Mouse (Mus musculus): Measurements from ENCODE around the gene Gse1.
A peak's percentile ranks its signal among the peaks of the same experiment; 100 is the strongest.

Gse1 gene

DNA sequence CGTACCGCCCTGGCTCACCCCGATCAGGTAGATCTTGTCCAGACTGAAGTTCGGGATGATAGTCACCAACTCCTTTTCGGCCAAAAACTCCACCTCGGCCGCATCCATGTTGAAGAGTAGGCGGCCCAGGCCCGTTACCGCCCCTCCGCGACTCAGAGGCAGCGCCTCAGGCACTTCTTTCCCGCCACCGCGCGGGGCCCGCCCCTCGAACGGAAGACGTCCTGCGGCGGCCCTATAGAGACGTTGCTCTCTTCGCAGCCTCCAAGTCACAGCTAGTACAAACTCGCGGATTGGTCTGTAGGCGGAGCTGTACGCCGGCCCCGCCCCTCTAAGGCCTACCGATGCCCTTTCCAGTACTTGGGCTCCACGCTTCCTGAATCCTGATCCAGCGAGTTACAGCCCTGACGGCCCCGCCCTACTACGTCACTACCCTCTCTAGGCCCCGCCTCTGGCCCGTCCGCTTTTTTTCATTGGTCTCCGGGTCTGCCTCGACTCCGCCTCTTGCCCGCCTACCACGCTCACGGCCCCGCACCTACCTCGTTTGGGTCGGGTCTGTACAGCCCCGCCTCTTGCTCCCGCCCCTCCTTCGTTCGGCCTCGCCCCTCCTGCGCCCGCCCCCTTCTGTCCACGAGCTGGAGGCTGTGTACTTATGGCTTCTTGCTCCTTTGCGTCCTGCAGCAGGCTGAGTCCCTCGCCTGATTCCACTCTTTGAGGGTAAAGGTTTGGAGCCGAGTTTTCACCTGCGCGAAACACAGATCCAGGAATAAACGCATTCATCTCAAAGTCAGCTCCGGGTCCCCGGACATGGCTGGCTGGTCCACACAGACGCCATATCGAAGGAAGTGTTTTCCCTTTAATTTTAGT is 360.9 kb downstream of the Gse1 start, which contains the start of gene Gins2:
Gene Gins2 (minus strand): TSS at position 397 of the 864 bp plus-strand sequence.
- DNase-seq = peak; percentile 100

GRCm38 (mm10) chr8:120589921-120590320 is 361.7 kb downstream of the Gse1 start:
- DNase-seq = no peak

- peak in 1 of 2 experiments; percentile 42 for DNase-seq
Observed at GRCm38 (mm10) chr8:120591587-120592292, 363.5 kb downstream of the Gse1 start.

GRCm38 (mm10) chr8:120594571-120594970 is 366.3 kb downstream of the Gse1 start:
- DNase-seq = no peak

- DNase-seq = peak in 1 of 2 experiments; percentile 49
Observed at GRCm38 (mm10) chr8:120595963-120596362, 367.7 kb downstream of the Gse1 start.

GRCm38 (mm10) chr8:120598579-120598978 is 370.3 kb downstream of the Gse1 start:
- DNase-seq = no peak

- peak; percentile 77 to 82 for DNase-seq
Observed at GRCm38 (mm10) chr8:120599504-120599903, 371.2 kb downstream of the Gse1 start.

DNA sequence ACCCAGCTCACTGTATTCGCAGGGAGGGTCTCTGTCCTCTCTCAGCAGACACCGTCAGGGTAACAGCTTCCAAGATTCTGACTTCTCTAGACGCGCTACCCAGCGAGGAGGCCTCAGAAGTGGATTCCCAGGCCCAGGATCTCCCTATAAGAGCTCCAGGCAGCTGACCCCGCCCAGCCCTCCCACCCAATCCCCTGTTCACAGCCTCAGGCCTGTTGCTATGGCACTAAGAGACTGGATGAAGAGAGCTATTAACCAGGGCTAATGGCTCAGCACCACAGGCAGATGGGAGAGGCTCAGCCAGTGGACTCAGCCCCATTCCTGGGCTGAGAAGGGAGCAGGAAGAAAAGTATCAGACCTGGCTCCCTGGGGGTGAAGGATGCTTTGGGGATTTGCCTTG is 374.4 kb downstream of the Gse1 start:
- DNase-seq = no peak

DNA sequence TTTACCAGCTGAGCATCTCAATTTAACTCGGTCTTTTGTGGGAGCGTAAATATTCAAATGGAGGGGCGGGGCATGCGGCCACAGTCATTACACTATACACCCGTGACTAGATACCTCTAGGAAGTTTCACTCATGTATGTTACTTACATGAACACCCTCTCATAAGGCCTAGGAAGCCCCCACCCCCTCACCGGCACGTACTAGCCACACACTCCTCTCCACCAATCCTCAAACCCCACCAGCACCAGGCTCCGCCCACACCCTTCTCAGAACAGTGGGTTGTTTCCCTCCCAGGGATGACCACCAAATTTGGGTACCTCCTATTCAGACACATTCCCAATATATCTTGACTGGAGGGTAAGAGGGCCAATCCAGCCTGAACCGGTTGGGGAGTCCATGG is 379.2 kb downstream of the Gse1 start:
- no peak for DNase-seq

GRCm38 (mm10) chr8:120607885-120608284 is 379.6 kb downstream of the Gse1 start:
- peak; percentile 67 to 73 for DNase-seq

DNA sequence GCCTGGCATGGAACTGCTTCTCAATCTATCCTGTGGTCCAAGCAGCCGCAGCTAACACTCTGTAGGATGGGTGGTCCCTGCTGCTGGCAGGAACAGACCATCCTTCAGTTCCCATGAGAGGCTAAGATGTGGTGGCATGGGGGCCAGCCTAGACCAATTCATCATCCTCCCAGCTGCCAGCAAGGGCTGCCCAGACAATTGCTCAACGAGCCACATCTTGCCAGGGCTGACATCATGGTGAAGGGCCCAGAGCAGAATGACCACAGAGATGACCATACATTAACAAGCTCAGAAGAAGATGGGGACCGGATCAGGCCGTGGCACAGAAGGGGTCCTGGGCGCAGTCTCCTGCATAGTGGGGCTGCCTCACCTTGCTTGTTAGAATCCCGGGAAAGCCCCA is 382.6 kb downstream of the Gse1 start:
- DNase-seq = no peak

DNA sequence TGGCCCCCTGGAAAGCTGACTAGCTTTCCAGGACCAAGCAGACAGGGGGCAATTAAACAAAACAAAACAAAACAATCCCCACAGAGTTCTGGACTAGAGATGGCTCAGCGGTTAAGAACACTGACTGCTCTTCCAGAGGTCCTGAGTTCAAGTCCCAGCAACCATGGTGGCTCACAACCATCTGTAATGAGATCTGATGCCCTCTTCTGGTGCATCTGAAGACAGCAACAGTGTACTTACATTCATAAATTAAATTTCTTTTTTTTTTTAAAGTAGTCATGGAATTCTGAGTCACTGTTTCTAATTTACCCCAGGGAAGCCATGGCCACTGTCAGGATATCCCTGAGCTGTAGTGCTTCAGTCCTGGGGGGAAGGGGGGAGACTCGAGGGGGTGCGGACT is 386.2 kb downstream of the Gse1 start:
- no peak for DNase-seq

DNA sequence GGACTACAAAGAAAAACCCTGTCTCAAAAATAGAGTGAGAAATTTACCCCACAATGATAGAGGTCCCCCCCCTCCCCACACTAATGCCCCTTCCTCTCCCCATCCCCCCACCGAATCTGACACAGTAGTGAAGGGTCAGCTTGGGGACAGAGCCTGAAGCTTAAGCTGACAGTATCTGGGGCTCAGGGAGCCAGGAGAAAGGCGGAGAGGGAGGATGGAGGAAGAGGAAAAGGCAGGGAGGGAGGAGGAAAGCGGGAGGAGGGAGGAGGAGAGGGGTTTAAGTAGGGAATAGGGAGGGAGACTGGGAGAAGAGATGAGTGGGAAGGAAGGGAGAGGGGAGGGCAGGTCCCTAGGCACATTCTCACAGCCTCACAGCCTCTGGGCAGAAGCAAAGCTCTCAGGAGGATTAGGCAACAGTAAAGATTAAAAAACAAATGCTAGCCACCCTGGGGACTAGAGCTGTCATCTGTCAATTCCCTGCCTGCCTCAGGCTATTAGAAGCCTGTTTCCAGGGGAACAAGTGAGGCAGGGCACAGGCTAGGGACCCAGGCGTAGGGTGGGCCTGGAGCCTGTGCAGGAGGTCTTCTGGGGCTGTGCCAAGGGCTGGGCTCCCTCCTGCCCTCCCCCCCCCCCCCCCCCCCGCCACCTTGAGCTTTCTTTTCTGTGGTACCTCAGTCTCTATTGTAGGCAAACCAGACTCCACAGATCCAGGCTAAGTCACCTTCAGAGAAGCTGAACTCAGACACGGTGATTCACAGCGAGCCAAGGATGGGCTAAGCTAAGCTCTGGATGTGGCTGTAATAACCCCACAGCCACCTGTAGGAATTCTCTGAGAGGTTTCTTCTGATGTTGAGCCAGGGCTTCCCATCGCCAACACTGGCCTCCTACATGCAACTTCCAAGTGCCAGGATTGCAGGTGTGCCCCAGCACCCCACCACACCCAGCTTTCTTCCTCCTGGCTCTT is 388.7 kb downstream of the Gse1 start:
- no peak for DNase-seq

DNA sequence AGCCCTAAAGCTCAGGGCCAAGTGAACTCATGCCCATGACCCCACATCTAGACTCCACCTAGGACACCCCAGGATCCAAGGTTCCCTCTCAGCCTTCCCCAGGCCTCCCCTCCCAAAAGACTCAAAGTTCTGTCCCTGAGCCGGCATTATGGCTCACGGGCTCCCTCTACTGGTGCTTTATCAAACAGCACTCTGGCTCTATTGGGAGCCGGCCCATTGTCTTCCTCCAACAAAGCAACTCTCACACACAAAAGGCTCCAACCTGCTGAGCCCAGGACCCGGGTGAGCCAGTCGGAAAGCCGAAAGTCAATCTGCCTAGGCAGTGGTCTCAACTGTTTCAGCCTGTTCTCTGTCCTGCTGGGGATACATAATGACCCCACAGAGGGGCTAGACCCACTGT is 389.9 kb downstream of the Gse1 start:
- peak; percentile 48 to 53 for DNase-seq

GRCm38 (mm10) chr8:120619235-120620180 is 391.3 kb downstream of the Gse1 start:
- peak; percentile 42 to 50 for DNase-seq

DNA sequence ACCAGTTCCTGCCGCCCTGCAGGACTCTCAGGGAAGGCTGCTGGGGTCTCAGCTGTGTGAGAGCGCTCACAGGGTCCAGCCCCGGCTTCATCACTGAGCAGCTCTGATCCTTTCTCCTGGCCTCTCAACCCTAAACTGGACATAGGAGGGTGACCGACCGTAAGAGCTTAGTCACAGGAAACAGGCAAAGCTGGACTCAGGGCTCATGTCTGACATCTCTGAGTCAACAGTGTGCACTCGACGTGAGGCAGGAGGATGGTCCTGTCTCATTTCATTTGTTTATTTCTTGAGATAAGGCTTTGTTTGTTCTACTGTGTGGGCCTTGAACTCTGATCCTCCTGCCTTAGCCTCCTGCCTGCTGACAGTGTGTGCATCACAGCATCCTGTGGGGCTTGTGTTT is 392.2 kb downstream of the Gse1 start:
- no peak for DNase-seq

GRCm38 (mm10) chr8:120622161-120622560 is 393.9 kb downstream of the Gse1 start:
- DNase-seq = no peak

DNA sequence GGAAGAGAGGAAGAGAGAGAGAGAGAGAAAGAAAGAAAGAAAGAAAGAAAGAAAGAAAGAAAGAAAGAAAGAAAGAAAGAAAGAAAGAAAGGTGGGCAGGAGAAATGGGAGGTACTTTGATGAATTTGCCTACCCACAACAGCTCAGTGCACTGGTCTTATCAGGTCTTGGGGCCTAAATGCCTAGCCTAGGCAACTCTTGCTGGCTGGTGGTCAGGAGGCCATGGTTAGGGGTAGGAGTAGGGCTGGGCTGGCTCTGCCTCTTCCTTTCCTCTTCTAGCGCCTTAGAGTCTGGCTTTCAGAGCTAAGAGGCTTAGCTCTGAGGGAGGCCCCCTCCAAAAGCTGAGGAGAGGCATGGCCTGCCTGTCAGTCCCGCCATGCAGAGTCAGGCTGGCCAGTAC is 395.4 kb downstream of the Gse1 start:
- no peak for DNase-seq

- DNase-seq = no peak
Observed at GRCm38 (mm10) chr8:120626461-120626860, 398.2 kb downstream of the Gse1 start.

DNA sequence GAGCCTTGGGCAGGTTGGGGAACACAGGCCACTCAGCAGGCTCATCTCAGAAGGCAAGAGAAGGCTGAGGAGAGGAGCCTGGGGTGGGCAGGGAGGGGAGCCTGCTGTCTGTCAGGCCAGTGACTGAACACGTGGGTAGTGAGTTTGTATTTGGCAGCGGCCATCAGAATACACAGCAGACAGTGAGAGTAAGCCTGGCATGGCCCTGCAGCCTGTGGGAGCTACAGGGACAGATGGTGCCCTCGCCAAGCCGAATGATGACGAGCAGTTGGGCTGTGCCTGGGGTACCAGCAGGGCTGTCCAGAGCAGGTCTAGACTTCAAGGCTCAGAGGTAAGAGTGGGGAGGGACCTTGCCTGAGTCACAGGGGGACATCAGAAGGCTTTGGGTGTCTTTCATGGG is 399.0 kb downstream of the Gse1 start:
- no peak for DNase-seq

- DNase-seq = no peak
Observed at GRCm38 (mm10) chr8:120630031-120630430, 401.8 kb downstream of the Gse1 start.

DNA sequence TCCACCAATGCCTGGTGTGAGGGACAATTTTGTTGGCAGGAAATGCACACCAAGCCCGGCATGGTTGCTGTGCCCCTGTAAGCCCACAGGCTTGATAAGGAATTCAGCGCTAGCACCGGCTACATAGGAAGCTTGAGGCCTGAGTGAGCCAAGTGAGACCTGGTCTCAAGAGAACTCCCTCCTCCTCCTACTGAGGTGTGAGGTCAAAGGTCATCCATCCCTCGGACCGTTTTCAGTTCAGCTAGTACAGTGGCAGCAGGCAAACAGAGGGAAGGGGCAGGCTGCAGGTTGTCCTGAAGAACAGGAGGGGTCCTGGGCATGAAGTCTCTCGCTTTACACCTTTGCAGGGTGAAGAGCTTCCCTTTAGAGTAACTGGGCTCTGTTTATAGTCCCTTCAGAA is 402.6 kb downstream of the Gse1 start:
- no peak for DNase-seq
